Mouse (Mus musculus) liver, adult 2 months (tissue): ENCODE data around the gene Kbtbd4.

Experiments used
- CTCF ChIP-seq: fragments of 200-500 bp; IDR thresholded peaks from 2 replicates; pipeline ENCODE4 v1.5.1; 2011; ENCODE audit warnings: low read depth, low read length, control low read depth
- POLR2A ChIP-seq: fragments of 200-500 bp; IDR thresholded peaks from 2 replicates; pipeline ENCODE4 v1.6.1; 2011; ENCODE audit warnings: low read length, control low read depth; ENCODE audit not compliant: insufficient read depth; ENCODE audit errors: extremely low read depth

- TF ChIP-seq CTCF (no peak), POLR2A (no peak)
These were observed 16.6 kb downstream of the Kbtbd4 start for GRCm38 (mm10) chr2:90921178-90921577.
